Mouse (Mus musculus): ENCODE measurements around the gene Lefty2. TPM values are rescaled to one million over a fixed set of nuclear protein-coding genes. Genes with fewer than 3 reads are reported as not detected.

The Lefty2 gene
- total RNA-seq, 2 experiments from 2014 or later, result not detected

DNA sequence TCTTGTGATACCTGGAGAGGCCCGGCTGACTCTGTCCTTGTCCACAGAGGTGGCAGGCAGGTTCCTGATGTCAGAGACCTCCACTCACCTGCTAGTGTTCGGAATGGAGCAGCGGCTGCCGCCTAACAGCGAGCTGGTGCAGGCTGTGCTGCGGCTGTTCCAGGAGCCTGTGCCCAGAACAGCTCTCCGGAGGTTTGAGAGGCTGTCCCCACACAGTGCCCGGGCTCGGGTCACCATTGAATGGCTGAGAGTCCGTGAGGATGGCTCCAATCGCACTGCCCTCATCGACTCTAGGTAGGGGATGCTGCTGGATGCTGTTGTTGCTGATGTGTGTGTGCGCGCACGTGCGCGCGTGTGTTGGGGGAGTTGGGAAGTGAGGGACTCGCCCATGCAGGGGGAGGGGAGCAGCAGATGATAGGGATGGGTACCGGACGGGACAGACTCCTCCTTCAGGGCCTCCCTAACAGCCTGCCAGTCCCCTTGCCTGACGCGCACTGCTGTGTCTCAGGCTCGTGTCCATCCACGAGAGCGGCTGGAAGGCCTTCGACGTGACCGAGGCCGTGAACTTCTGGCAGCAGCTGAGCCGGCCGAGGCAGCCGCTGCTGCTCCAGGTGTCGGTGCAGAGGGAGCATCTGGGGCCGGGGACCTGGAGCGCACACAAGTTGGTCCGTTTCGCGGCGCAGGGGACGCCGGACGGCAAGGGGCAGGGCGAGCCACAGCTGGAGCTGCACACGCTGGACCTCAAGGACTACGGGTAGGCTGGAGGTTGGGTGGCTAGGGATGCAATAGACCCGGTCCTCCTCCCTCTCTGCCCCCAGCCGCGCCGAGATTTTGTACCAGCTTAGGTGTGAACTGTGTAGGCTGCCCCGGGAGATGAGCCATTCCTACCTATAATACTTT lies 1.4 kb downstream of the Lefty2 start:
- ATAC-seq (replicated peaks; ENCODE audit: poor library complexity), result peak; percentile 18

DNA sequence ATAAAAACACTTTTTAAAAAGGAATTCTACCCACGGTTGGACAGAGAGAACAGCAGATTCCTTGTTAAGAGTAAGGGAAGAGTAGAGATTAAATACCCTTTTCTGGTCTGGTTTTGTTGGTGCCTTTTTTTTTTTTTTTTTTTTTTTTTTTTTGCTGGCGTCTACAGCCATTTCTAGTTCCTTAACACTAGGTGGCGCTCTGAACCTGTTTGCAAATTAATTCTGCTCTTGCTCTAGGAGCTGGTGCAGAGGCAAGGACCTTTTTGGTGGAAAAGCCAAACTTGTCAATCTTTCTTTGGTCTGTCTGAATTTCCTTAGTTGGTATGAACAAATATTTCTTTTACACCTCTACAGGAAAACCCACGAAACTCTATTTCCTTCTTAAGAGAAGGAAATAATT lies 8.2 kb downstream of the Lefty2 start:
- ATAC-seq (replicated peaks; ENCODE audit: poor library complexity), result 0 out of 2 replicates have a peak, but pooled peaks have one; percentile 23

DNA sequence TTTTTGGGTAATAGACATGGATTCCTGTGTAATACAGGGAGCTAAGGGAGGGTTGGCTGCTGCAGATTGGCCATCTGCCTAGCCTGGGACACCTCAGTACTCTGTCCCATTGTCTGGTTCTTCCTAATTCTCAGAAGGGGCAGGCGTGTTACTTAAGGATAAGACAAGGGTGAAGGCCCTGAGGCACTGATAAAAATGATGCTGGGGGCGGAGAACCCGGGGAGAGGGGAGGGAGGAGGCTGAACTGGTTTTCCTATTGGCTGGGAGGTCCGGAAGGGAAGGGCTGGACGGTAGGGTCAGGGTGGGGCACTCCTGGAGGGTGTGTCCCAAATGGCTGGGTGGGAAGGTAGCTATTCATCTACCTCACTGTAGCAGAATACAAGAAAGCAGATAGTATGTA lies 10.0 kb downstream of the Lefty2 start:
- peak; percentile 81 for ATAC-seq (replicated peaks; ENCODE audit: poor library complexity)

DNA sequence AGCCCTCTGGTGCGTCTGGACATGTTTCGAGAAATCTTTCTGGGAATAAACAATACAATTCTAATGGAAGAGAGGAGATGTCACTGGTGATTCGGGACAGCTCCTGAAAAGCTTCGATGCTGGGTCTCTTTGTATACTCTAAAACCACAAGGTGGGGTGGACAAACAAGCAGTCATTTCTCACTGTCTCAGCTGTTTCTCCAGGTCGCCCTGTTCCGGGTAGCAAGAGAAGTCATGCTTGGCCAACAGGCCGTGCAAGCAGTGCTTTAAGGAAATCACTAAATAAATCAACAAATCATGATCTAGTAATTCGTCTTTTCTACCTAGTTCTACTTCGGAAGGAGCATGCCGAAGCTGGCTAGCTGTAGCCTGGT lies 10.7 kb downstream of the Lefty2 start:
- ATAC-seq (replicated peaks; ENCODE audit: poor library complexity), result no peak

DNA sequence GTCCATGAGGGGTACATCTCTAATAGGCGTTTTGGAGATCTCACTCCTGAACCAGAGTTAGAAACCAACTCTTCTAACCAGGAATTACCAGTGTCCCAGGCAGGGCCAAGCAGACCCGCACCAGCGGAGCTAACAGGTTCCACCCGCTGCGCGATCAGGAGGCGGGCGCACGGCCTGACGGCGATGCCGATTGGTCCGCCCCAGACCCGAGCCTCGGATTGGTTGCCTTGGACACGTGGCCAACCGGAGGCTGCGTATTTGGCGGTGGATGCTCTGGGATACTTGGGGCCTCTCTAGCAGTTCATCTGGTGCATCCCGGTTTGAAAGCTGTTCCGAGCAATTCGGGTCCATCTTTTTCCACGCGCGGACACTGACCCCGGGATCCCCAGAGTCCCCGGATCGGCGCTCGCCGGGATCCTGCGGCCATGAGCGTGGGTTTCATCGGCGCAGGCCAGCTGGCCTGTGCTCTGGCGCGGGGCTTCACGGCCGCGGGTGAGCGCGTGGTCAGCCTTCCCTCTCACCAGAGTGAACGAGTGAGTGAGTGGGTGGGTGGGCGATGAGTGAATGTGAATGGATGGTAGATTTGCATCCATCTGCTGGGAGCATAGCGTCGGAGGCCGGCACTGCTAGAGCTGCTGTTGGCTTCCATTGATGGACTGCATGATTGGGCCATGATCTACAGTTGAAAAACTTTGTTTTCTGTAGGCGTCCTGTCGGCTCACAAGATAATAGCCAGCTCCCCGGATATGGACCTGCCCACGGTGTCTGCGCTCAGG lies 11.3 kb downstream of the Lefty2 start, which contains the start of gene Pycr2:
Gene Pycr2, plus strand, starts transcription at position 255 of the 776 bp plus-strand sequence.
- ATAC-seq (replicated peaks; ENCODE audit: poor library complexity), result peak; percentile 79

DNA sequence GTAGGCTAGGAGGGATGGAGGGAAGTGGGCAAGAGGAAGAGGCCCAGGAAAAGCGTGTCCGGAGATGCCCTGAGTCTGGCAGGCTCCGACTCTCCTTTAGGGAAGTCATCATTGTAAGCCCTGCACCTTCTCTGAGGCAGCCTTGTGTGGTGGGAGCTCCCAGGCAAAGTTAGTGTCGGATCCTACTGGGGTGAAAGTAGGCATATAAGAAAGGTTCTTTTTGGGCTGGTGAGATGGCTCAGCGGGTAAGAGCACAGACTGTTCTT lies 11.8 kb downstream of the Lefty2 start:
- ATAC-seq (replicated peaks; ENCODE audit: poor library complexity), result no peak; the same call in 1 of the 2 replicates

DNA sequence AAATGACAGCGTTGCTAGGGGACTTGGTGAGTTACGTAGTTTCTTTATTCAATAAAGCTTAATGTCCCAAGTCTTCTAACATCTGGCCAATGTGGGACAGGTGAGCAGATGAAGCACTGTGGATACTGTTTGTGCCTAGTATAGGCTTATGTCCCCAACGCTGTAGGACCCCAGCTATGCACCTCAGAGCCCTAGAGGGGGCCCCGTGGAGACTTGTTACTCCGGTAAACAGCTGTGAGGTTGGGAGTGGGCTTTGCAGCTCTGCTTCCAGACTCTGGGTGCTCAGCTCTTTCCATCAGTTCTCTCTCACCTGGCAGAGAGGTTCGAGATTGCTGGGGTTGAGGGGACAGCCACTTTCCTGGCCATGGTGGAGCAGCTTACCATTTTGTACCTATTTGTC lies 12.4 kb downstream of the Lefty2 start:
- no peak for ATAC-seq (replicated peaks; ENCODE audit: poor library complexity)

DNA sequence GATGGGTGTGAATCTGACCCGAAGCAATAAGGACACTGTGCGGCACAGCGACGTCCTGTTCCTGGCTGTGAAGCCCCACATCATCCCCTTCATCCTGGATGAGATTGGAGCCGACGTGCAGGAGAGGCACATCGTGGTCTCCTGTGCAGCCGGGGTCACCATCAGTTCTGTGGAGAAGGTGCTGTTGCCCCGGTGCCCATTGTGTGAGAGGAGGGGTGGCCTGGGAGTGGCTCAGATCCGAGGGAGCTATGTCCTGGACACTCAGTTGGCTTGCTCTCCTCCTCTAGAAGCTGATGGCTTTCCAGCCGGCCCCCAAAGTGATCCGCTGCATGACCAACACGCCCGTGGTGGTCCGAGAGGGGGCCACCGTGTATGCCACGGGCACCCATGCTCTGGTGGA lies 13.0 kb downstream of the Lefty2 start:
- no peak for ATAC-seq (replicated peaks; ENCODE audit: poor library complexity)

DNA sequence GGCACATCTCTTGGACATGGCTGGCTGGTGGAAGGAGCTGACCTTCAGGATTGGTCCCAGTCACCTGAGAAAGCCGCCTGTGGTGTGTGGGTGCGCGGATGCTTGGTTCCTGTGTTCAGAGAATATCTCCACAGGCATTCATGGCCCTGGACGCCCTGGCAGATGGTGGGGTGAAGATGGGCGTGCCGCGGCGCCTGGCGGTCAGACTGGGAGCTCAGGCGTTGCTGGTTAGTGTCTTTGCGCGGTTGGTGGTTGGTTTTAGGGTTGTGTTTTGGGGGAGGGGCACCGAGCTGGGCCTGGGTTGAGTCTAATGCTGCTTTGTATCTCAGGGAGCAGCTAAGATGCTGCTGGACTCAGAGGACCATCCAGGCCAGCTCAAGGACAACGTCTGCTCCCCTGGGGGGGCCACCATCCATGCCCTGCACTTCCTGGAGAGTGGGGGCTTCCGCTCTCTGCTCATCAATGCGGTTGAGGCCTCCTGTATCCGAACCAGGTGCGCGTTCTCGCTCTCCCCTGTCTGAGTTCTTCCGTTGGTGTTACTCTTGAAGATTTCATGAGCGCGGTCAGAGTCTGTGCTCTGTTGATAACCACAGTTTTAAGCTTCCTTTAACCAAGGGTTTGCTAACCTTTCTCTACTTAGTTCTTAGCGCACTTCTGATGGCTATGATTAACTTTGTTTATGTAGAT lies 13.7 kb downstream of the Lefty2 start:
- no peak for ATAC-seq (replicated peaks; ENCODE audit: poor library complexity)

DNA sequence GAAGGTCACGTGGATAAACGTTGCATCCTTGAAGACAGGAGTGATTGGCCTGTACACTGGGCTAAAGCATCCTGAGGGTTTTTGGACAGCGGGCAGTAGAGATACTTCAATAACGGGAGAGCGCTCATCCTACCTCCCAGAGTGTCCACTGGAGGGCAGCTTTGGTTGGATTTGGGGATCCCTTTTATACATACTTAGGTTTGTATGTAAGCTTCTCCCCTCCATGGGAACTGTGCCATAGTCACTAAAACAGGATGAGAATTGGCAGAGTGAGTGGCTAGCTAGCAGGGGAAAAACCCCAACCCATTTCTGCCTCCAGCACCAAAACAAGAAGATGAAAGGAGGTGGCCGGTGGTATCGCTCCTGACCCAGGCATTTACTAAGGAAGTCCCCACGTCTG lies 18.2 kb downstream of the Lefty2 start:
- peak; percentile 34; the same call in 1 of the 2 replicates for ATAC-seq (replicated peaks; ENCODE audit: poor library complexity)

DNA sequence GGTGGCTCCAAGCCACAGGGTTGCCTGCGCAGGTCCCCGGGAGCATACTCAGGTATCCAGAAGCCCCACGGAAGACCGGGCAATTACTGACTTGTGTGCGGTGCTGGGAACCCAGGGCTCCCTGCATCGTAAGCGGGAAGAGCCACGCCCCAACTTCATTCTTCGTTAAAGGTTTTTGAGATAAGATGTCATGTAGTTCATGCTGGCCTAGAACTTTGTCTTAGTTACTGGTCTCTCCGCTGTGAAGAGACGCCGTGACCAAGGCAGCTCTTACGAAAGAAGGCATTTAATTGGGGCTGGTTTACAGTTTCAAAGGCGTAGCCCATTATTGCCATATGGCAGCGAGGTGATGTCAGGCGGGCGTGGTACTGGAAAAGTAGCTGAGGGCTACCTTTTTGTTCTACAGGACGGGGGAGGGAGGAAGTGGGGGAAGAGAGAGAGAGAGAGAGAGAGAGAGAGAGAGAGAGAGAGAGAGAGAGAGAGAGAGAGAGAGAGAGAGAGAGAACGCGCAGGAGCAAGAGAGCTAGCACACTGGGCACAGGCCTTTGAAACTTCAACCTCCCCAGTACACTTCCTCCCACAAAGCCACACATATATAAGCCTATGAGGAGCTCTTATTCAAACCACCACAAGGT lies 18.9 kb downstream of the Lefty2 start:
- peak; percentile 75 for ATAC-seq (replicated peaks; ENCODE audit: poor library complexity)

DNA sequence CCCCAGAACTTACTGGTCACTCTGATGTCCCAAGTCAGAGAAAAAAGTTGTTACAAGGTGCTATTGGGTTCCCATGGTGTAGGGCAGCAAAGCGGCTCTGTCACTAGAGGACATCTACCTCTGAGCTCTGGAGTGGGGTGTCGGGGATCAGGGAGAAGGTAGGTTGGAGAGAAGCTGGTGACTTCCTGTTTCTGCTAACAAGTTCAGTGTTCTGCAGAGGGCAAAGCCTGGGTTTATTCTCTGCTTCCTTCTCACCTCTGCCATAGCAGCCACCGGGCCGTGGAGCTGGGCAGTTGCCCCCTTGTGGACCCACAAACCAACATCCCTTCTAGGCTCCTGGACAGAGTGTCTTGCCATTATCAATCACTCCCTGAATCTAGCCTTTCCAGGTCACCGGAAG lies 19.9 kb downstream of the Lefty2 start:
- ATAC-seq (replicated peaks; ENCODE audit: poor library complexity), result no peak

DNA sequence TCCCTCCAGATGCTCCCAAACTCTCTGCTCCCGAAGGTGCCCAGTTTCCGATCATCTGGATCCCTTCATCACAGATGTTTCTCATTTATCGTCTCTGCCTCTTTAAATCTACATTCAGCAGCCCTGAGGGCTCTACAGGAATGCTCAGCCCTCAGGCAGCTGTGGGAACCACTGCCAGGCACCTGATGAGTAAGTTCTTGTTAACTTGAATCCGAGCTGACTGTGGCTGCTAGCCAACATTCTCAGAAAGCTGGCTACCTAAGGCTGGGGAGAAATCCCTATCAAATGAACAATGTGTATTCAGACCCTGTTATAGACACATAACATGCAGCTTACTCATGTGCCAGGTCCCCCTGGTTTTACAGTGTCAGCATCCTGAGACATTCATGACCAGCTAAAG lies 20.9 kb downstream of the Lefty2 start:
- ATAC-seq (replicated peaks; ENCODE audit: poor library complexity), result no peak

DNA sequence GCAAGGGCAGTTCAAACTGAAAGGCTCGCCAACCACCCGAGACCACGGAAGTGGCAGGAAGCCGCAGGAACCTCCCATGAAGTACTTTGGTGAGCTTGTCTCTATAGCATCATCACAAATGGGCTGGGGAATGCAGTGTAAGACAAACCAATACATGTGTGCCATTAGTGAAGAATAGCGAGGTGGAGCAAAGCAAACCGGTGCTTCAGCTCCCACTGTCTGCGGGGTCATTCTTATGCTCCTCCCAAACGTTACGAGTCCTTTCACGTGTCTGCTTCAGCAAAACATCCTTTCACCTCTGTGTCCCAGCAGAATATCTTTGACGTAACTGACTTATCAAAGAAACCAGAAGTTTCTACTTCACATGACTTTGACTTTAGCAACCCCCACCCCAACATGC lies 23.5 kb downstream of the Lefty2 start:
- no peak for ATAC-seq (replicated peaks; ENCODE audit: poor library complexity)

DNA sequence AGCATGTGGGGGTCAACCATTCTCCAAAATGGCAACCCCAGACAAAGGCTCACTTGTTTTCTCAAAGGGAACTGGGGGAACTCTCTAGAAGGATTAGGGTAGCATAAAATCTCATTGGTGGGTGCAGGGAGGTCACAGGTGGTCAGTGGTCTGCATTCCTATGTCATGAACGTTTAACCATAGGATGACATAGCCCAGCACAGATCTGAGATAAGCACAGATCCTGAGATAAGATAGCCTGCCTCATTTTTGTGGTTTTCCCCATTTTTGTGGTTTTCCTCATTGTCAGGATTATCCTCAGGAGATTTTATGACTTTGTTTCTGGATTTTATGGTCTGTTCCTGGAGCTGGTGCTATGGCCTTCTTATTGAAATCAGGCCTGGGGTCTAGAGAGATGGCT lies 24.1 kb downstream of the Lefty2 start:
- no peak for ATAC-seq (replicated peaks; ENCODE audit: poor library complexity)

DNA sequence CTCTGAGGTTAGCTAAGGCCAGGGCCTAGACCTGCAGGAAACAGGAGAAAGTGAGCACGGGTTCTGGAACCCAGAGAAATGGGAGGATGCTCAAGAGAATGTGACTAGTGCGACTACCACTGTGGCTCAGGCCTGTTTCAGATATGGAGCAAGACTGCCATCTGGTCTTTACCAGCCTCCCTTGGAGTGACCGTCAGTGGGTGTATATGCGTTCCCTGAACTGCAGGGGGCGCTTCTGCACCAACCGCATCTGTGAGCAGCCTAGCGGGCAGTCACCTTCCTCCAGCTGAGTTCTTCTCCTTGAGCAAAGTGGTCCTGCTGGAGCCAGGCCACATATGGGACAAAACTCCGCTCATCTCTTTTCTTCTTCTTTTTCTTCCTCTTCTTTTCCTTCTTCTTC lies 26.8 kb downstream of the Lefty2 start:
- peak; percentile 88 for ATAC-seq (replicated peaks; ENCODE audit: poor library complexity)

DNA sequence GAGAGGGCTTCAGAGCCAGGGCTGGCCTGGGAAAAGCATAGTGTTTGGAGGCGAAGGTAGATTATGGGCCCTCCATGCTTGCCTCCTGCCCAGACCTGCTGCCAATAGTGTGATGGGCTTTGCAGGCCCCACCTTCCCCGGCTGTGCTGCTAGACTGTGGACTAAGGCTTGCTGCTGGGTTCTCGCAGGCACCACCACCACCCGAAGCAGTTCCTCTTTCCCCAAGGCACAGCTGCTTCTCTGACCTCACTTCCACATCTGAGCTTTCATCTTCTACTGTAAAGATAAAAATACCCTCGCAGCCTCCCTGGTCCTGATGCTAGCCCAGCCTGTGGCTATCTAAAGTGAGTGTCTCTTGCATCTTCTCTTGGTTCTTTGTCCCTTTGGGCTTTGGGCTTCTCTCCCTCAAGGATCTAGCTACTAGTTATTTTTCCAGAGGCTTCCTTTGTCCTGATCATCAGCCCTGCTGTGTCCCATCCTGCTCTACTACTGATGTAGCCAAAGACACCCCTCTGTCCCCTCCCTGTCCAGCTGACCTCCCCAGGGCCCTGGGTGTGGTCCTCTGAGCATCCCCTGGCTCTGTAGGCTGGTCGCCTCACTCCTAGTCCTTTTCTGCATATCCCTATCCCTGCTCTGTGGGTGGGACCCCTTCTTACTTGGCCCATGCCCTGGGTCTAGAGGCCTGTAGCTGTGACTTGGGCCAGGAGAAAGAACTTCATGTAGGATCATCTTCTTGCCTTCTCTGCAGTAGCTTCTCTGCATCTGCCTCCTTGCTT lies 29.6 kb downstream of the Lefty2 start:
- peak; percentile 91 for ATAC-seq (replicated peaks; ENCODE audit: poor library complexity)

DNA sequence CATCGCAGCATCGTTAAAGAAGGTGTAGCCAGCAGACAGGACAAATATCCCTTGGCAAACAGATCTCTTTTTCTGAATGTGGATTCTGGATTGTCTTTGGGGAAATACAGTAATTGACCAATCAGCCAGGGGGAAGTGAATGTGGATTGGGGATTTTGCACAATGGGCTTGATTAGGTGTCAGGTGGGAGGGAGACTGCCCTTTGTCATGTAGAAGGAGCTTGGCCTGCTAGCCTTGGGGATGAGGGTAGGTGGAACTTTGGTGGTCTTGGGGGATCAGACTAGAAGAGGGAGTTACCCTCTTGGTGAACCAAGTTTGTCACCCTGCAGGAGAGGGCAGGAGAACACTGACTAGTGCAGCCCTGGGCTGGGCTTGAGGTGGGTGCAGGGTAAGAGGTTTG lies 31.8 kb downstream of the Lefty2 start:
- ATAC-seq (replicated peaks; ENCODE audit: poor library complexity), result no peak

DNA sequence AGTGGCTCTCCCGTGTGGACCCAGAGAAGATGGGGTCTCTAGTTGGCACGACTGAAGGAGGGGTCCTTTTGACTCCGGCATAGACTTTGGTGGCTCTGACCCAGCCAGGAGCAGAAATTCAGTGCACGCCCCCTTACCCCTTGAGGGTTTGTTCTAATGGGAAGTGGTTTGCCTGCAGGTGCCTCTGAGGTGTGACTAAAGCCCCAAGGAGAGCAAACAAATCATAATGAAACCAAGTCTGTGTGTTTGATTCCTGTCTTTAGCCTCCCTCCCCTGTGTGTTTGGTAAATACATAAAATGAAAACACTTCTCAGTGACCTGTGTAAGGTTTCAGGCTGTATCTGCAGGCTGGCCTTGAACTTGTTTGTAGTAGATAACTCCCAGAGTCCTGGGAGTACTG lies 33.4 kb downstream of the Lefty2 start:
- ATAC-seq (replicated peaks; ENCODE audit: poor library complexity), result no peak

DNA sequence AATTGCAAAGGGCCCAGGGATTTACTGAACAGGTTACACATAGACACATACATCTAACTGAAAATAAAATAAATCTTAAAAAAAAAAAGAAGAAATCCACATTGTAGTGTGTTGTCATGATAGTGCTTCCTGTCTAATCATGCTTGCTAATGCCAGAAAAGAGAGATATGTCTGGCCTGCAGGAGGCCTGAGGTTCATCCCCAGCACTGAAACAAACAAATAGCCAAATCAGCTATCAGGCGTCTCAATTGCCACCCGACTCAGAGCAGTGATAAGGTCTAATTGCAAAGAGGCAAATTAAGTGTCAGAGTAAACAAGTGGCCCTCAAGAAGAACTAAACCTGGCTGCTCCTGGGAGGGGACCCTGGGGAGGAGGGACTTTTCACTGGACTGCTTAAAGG lies 36.7 kb downstream of the Lefty2 start:
- peak; percentile 54 for ATAC-seq (replicated peaks; ENCODE audit: poor library complexity)
